Mouse (Mus musculus) testis, adult 2 months (tissue): Measurements from ENCODE around the gene Nid1. TPM values are rescaled to one million over a fixed set of nuclear protein-coding genes. Genes with fewer than 3 reads are reported as not detected.

ENCODE experiments used
- H3K27ac ChIP-seq: fragments of 200-500 bp; 2 replicates; pipeline ENCODE4 v1.5.1; 2012; ENCODE audit warnings: low read depth, low read length; ENCODE audit not compliant: control insufficient read depth, insufficient read depth
- H3K27me3 ChIP-seq: fragments of 200-500 bp; 2 replicates; pipeline ENCODE4 v1.6.1; 2012; ENCODE audit warnings: mild to moderate bottlenecking, low read length, moderate library complexity; ENCODE audit not compliant: control insufficient read depth, insufficient read depth
- H3K36me3 ChIP-seq: fragments of 200-500 bp; 2 replicates; pipeline ENCODE4 v1.6.1; 2012; ENCODE audit warnings: mild to moderate bottlenecking, low read length; ENCODE audit not compliant: control insufficient read depth, insufficient read depth
- H3K4me1 ChIP-seq: fragments of 200-500 bp; 2 replicates; pipeline ENCODE4 v1.6.1; 2012; ENCODE audit warnings: low read length; ENCODE audit not compliant: control insufficient read depth, insufficient read depth
- H3K4me3 ChIP-seq: fragments of 200-500 bp; 2 replicates; pipeline ENCODE4 v1.5.1; 2012; ENCODE audit warnings: low read depth, mild to moderate bottlenecking, low read length, moderate library complexity, mixed read lengths; ENCODE audit not compliant: control insufficient read depth
- CTCF ChIP-seq: fragments of 200-500 bp; IDR thresholded peaks from 2 replicates; pipeline ENCODE4 v1.5.1; 2012; ENCODE audit warnings: low read depth, mild to moderate bottlenecking, inconsistent platforms, low read length, moderate library complexity; ENCODE audit not compliant: control insufficient read depth, insufficient read depth, insufficient replicate concordance
- POLR2A ChIP-seq: fragments of 200-500 bp; IDR thresholded peaks from 2 replicates; pipeline ENCODE4 v1.6.1; 2012; ENCODE audit warnings: low read depth, mild to moderate bottlenecking, inconsistent platforms, low read length, moderate library complexity; ENCODE audit not compliant: control insufficient read depth
- polyA plus RNA-seq: library from polyadenylated mRNA; depleted of rRNA; stranded (reverse); fragments of >200 nt; gene quantifications from 2 replicates; pipeline ENCODE4 v1.2.3, GENCODE M21; 2012

Nid1 gene
- polyA plus RNA-seq, 1 experiment, result 16.3 TPM

- H3K36me3 ChIP-seq, result no peaks in the 10 kb centered on the region
- no peaks in the 10 kb centered on the region for H3K27me3 ChIP-seq
- no peak for TF ChIP-seq POLR2A
- no peak for TF ChIP-seq CTCF
Observed at GRCm38 (mm10) chr13:13493517-13493916, 56.2 kb downstream of the Nid1 start.

GRCm38 (mm10) chr13:13498022-13498421 lies 60.7 kb downstream of the Nid1 start:
- Histone ChIP-seq H3K4me3 (no peak overlapping the region), H3K4me1 (no peaks in the 10 kb centered on the region), H3K27me3 (no peaks in the 10 kb centered on the region), H3K27ac (no peak overlapping the region), H3K36me3 (no peaks in the 10 kb centered on the region)
- TF ChIP-seq POLR2A (no peak), CTCF (no peak)

More at GRCm38 (mm10) chr13:13493517-13493916, 56.2 kb downstream of the Nid1 start:
- no peaks in the 10 kb centered on the region for H3K4me1 ChIP-seq
- H3K27ac ChIP-seq, result no peak overlapping the region
- H3K4me3 ChIP-seq, result no peak overlapping the region

GRCm38 (mm10) chr13:13502406-13502805 lies 65.1 kb downstream of the Nid1 start:
- Histone ChIP-seq H3K36me3 (no peaks in the 10 kb centered on the region), H3K27me3 (no peaks in the 10 kb centered on the region), H3K4me1 (no peaks in the 10 kb centered on the region)

GRCm38 (mm10) chr13:13503695-13504386 lies 66.5 kb downstream of the Nid1 start:
- Histone ChIP-seq H3K27me3 (no peaks in the 10 kb centered on the region), H3K36me3 (no peaks in the 10 kb centered on the region), H3K27ac (no peak overlapping the region), H3K4me1 (no peaks in the 10 kb centered on the region), H3K4me3 (no peak overlapping the region)
- TF ChIP-seq POLR2A (no peak), CTCF (no peak)

More at GRCm38 (mm10) chr13:13502406-13502805, 65.1 kb downstream of the Nid1 start:
- Histone ChIP-seq H3K4me3 (no peak overlapping the region), H3K27ac (no peak overlapping the region)
- TF ChIP-seq POLR2A, result no peak
- TF ChIP-seq CTCF, result no peak

- TF ChIP-seq CTCF (no peak), POLR2A (no peak)
- Histone ChIP-seq H3K36me3 (no peaks in the 10 kb centered on the region), H3K27me3 (no peaks in the 10 kb centered on the region), H3K4me3 (no peak overlapping the region), H3K4me1 (no peaks in the 10 kb centered on the region), H3K27ac (no peak overlapping the region)
Observed at GRCm38 (mm10) chr13:13505063-13505462, 67.7 kb downstream of the Nid1 start.

GRCm38 (mm10) chr13:13506556-13506955 lies 69.2 kb downstream of the Nid1 start:
- Histone ChIP-seq H3K27me3 (no peaks in the 10 kb centered on the region), H3K4me3 (no peak overlapping the region), H3K36me3 (no peaks in the 10 kb centered on the region), H3K27ac (no peak overlapping the region), H3K4me1 (no peaks in the 10 kb centered on the region)
- TF ChIP-seq POLR2A, result no peak
- no peak for TF ChIP-seq CTCF

GRCm38 (mm10) chr13:13514861-13515260 lies 77.5 kb downstream of the Nid1 start:
- Histone ChIP-seq H3K36me3 (no peaks in the 10 kb centered on the region), H3K4me3 (no peak overlapping the region), H3K27me3 (no peaks in the 10 kb centered on the region), H3K27ac (no peak overlapping the region), H3K4me1 (no peaks in the 10 kb centered on the region; the same call in 1 of the 2 replicates)
- TF ChIP-seq POLR2A, result no peak
- no peak for TF ChIP-seq CTCF
